Mouse (Mus musculus) embryo, embryonic 11 days (tissue): ENCODE data around the gene Papss2.

Source experiments
- DNase-seq: peaks from one replicate; pipeline ENCODE4 v3.0.0-alpha.2; 2015

The Papss2 gene

DNA sequence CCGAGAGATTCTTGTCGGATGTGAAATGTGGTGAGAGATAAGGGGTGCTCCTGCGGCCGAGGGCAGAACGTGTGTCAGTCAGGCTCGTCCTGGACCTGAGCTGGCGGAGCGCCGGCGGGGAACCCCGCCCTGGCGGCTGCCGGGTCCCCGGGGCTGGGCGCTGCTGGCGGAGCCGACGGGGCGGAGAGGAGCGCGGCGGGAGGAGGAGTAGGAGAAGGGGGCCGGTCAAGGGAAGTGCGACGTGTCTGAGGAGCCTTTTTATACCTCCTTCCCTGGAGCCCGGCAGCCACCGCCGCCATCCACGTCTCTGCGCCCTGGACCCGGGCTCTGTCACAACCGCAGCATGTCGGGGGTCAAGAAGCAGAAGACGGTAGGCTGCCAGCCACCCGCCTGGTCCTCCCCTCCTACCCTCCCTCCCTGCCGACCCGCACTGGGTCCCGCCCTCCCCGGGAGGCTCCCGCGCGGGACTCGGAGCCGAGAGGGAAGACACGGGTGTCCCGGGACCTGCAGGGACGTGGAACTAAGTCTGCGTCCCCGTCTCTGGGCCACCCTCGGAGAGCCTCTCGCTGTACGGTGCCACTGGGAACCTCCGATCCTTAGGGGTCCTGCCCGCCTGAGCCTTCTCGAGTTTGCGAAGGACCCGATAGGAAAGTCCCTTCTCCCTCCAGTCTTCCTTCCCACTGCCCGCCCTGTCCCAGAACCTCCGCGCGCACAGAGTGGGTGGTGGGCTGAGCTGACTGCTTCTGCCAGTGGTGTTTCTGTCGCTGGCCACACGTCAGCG is at the start of gene Papss2:
Gene Papss2 (plus strand): TSS at position 285 of the 781 bp plus-strand sequence.
- peak; percentile 64 for DNase-seq

DNA sequence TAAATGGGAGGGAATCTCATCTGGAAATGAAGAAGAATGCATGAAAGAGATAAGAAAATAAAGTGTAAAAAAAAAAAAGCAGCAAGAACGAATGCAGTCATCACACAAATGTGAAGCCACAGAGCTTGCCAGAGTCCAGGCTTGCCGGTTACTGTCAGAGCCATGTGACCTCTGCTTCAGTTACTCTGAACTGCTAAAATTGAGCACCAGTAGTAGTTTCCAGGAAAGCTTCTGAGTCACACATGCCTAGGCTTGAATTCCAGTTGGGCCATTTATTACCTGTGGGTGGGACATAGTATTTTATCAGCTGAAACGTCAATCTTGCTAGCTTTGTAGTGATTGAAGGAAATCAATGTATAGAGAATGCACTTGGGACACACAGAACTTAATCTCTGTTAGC is 48.2 kb upstream of the Papss2 start:
- DNase-seq: no peak

DNA sequence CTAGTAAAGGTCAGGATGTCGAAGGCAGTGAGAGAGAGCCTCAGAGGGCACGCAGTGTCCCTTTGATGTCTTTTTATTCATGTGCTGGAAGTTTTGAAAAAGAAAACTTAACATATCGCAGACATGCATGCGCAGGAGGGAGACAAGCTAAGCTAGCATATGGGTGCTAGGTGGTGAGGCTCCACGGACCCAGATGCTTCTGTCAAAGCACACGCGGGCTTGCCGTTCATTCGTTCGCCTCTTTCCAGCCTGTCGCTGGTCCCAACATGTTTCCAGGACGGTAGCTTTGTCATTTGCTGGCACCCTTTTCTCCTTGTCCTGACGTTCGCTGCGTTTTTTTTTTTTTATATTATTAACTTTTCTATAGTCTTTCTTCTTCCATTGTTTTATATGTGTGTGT is 47.4 kb upstream of the Papss2 start:
- no peak for DNase-seq

DNA sequence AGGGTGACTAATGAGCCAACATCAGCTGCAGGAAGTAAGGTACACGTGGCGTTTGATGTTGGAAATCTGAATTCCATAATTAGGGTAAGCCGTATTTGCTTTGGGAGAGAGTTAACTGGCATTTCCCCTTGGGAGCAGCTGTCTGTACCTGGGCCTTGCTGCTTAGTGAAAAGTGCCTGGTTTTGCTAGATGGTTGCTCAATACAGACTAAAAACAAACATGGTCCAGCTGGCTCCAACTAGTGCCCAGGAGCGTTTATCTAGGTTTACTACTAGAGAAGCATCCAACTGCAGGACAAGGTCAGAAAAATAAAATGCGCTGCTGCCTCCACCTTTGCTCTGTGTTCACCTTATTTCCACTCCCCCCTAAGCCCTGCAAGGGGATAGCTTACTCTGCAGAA is 45.1 kb upstream of the Papss2 start:
- no peak for DNase-seq

DNA sequence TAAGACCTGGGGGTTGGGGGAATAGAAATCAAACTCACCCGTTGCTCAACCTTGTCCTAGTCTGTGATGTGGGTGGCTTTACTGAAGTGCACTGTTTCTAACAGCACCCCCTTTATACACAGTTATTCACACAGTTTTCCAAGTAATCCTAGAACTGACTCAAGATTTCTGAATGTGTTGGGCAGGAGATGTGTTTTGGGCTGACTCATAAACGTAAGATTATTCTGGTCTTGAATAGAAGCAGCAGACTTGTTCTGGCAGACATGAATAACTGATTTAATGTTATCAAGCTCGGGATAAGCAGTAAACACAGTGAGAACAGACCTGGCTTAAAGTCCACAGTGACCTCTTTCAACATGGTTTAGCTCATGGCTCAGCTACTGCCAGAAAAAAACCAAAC is 44.1 kb upstream of the Papss2 start:
- DNase-seq: no peak

DNA sequence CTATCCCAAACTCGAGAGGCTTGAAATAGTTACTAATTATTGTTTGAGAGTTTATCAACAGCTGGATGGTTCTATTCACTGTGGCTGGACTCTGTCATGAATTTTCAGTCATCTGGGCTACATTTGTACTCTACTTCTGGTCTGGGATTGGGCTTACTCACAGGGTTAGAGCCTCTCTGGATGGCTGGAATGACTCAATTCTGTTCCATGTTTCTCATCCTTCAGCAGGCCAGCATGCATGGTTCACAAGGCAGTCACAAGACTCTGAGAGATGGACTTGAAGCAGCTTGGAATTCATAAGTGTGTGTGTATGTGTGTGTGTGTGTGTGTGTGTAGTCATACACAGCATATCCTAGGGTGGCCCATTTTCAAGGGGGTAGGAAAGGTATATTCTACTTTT is 43.5 kb upstream of the Papss2 start:
- DNase-seq: no peak

- no peak for DNase-seq
Observed at GRCm38 (mm10) chr19:32553310-32553709, 42.3 kb upstream of the Papss2 start.

DNA sequence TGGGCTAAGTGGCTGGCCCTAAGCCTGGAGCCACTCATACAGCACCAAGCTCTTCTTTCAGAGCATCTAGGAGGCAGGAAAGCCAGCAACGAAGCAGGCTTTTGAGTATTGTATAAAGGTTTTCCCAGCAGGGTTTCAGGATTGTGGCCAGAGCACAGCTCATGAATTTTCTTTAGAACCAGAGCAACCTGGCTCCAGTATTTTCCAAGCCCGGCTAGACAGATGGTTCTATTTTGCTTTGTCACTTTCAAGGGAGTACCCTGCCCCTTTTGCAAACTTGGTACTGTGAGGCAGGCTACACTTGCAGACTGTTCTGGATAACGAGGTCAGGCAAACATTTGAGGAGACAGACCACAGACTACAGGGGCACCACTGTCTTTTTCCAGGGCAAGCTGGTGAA is 40.3 kb upstream of the Papss2 start:
- DNase-seq: peak; percentile 27

- DNase-seq: no peak
Observed at GRCm38 (mm10) chr19:32567025-32567424, 28.6 kb upstream of the Papss2 start.

DNA sequence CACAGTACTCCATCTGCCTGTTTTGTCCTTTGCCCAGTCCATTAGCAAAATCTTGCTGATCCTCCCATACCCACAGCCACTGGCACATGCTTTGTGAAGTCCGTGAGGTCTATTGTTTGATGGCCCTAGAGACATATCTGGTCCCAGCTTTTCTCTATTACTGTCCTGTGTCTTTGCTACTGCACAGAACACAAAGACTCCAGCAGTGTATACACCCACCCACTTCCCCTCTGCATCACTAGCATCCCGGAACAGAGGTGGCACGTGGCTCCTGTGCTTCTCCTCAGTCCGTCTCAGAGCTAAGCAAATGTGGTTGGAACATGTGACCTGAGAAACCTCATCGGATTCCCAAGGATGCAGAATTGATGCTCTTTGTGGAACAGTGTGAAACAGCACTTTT is 28.1 kb upstream of the Papss2 start:
- DNase-seq: no peak

- DNase-seq: no peak
Observed at GRCm38 (mm10) chr19:32568470-32568869, 27.1 kb upstream of the Papss2 start.

GRCm38 (mm10) chr19:32568961-32569653 is 26.5 kb upstream of the Papss2 start:
- no peak for DNase-seq

- no peak for DNase-seq
Observed at GRCm38 (mm10) chr19:32569725-32570124, 25.9 kb upstream of the Papss2 start.

GRCm38 (mm10) chr19:32572191-32572590 is 23.4 kb upstream of the Papss2 start:
- no peak for DNase-seq

GRCm38 (mm10) chr19:32573259-32573658 is 22.3 kb upstream of the Papss2 start:
- DNase-seq: no peak

DNA sequence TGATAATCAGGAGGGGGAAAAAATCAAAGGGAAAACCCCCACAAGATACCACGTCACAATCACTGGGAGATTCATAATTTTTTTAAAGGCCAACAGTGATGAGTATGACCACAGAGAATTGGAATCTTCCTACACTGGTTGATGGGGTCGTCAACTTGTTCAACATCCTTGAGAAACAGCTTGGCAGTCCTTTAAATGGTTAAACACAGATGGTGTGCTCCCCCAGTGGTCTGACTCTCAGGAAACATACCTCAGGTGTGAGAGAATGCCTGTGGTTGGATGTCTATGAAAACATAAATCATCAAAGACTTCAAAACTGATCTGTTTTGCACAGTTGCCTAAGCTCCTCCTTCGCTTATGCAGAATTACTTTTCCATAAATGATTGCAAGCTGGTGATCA is 20.7 kb upstream of the Papss2 start:
- DNase-seq: no peak

- no peak for DNase-seq
Observed at GRCm38 (mm10) chr19:32577749-32578148, 17.8 kb upstream of the Papss2 start.

DNA sequence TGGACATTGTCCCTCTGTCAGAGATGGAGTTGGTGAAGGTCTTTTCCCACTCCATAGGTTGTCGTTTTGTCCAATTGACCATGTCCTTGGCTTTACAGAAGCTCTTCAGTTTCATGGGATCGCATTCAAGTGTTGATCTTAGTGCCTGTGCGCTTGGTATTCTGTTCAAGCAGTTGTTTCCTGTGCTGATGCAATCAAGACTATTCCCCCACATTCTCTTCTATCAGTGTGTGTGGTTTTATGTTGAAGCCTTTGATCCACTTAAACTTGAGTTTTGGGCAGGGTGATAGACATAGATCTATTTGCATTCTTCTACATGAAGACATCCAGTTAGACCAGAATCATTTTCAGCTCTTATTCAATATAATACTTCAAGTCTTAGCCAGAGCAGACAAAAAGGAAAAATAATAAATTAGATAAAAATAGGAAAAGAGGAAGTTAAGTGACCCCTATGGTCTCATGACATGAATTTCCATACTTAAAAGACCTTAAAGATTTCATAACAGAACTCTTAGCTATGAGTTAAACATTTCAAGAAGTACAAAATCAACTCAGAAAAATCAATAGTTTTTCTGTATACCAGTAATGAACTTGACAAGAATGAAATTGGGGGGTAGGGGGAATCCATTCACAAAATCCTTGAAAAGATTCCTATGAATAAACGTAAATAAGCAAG is 12.4 kb upstream of the Papss2 start:
- no peak for DNase-seq

DNA sequence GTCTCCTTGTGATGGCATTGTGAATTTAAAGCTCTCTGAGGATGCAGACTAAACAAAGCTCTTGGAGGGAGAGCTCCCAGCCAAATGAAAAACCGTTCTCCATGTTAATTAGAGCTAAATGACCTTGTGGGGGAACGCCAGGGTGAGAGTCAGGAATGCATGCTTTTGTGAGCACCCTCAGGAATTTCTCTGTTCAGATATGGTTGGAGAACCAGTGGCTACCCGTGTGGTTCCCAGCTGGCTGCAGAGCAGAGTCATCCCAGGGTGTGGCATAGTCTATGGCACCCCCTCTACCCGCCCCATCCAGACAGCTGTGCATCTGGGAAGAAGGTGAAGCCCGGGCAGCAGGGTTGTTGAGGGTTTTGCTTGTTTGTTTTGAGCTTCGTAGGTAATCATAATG is 7.9 kb upstream of the Papss2 start:
- DNase-seq: no peak

DNA sequence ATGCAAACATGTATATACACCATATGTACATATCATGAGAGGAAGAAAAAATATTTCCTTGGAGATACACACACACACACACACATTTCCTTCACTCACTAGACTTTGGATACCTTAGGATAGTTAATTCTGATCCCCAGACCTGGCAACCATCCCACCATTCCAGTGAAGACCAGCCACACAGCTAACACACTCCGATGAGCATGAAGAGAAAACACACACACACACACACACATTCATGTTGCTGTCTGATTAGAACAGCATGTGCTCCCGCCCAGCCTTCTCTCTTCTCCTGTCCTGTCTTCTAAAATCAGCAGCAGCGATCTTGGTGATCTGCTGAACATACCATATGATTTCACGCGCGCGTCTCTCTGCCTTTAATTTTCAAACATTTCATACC is 2.8 kb upstream of the Papss2 start:
- no peak for DNase-seq

GRCm38 (mm10) chr19:32593870-32594269 is 1.7 kb upstream of the Papss2 start:
- peak; percentile 20 for DNase-seq

GRCm38 (mm10) chr19:32595131-32595505 is 472 bp upstream of the Papss2 start:
- DNase-seq: no peak

DNA sequence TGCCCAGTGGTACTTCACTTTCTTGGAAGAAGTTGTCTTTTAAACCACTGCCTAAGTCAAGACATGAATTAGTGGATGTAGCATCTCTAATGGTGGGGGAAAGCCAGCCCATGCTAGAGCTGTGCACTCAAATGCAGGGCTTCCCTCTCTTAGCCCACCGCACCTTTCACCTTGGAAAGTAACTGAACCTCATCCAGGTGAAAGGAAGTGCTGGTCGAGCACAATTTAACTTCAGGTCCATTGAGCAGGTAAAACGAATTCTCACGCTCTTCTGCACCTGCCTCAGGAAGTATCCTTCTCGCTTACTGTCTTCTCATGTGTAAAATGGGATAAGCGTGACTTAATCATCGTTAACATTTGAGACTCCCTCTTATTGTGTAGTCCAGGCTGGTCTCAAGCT is 3.4 kb downstream of the Papss2 start:
- no peak for DNase-seq

GRCm38 (mm10) chr19:32599436-32599835 is 3.8 kb downstream of the Papss2 start:
- no peak for DNase-seq
